Mouse (Mus musculus) limb, embryonic 13.5 days (tissue): ENCODE results near the gene Egf. TPM values are rescaled to one million over a fixed set of nuclear protein-coding genes. Genes with fewer than 3 reads are reported as not detected.

Experiments used
- ATAC-seq: fragments of 200-750 bp; cut with Nextera tagmentation; 2 replicates; pipeline ENCODE4 v1.8.0; 2017; ENCODE audit warnings: low read depth, moderate number of reproducible peaks, moderate TSS enrichment; ENCODE audit not compliant: low FRiP score
- H3K27ac ChIP-seq: fragments of 300-500 bp; sonication (generic); 2 replicates; pipeline ENCODE4 v1.5.1; 2015; ENCODE audit warnings: inconsistent platforms, mild to moderate bottlenecking, moderate library complexity
- H3K27me3 ChIP-seq: fragments of 300-500 bp; sonication (generic); 2 replicates; pipeline ENCODE4 v1.6.1; 2015; ENCODE audit warnings: mild to moderate bottlenecking, inconsistent platforms
- H3K36me3 ChIP-seq: fragments of 300-500 bp; sonication (generic); 2 replicates; pipeline ENCODE4 v1.6.1; 2015; ENCODE audit warnings: inconsistent platforms, mild to moderate bottlenecking, moderate library complexity
- H3K4me1 ChIP-seq: fragments of 300-500 bp; sonication (generic); 2 replicates; pipeline ENCODE4 v1.6.1; 2015; ENCODE audit warnings: inconsistent platforms
- H3K4me2 ChIP-seq: fragments of 300-500 bp; sonication (generic); replicated peaks from 2 replicates; pipeline ENCODE4 v1.6.1; 2015; ENCODE audit warnings: inconsistent platforms, mild to moderate bottlenecking, moderate library complexity
- H3K4me3 ChIP-seq: fragments of 300-500 bp; sonication (generic); 2 replicates; pipeline ENCODE4 v1.5.1; 2015; ENCODE audit warnings: moderate library complexity, mild to moderate bottlenecking, inconsistent platforms
- H3K9ac ChIP-seq: fragments of 300-500 bp; sonication (generic); 2 replicates; pipeline ENCODE4 v1.6.1; 2015; ENCODE audit warnings: mild to moderate bottlenecking, inconsistent platforms
- H3K9me3 ChIP-seq: fragments of 300-500 bp; sonication (generic); 2 replicates; pipeline ENCODE4 v1.6.1; 2016; ENCODE audit warnings: inconsistent platforms
- WGBS: fragments of 180-500 bp; shearing (Covaris S2); methylation state at CpG from one replicate; pipeline ENCODE4 v1.1.7; 2015; 5-methylcytosine and 5-hydroxymethylcytosine counted together
- polyA plus RNA-seq: library from polyadenylated mRNA; unstranded; fragments of >200 nt; fragmentation: Nextera tagmentation; extraction: Ambion mirVana; gene quantifications from 2 replicates; pipeline ENCODE4 v1.2.1, GENCODE M21; 2015

Gene Egf
- polyA plus RNA-seq, 1 experiment from 2014 or later, result 1.8 TPM

DNA sequence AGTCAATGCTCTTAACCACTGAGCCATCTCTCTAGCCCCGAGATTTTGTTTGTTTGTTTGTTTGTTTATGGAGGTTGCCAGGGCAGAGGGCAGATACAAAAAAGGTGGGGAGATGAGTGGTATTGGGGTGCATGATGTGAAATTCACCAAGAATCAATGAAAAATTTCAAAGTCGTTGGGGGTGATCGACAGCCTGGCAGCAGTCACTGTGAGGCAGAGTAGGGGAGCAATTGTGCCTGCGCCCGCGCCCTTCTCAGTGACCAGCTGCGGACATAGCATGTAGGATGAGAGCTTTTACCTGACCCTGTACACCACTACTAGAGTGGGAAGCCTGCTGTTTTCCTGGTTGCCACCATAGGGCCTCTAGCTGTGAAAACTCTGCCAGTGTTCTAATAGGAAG lies 79.2 kb downstream of the Egf start:
- no peaks in the 10 kb centered on the region for H3K4me1 ChIP-seq
- no peak overlapping the region for H3K9ac ChIP-seq
- no peak overlapping the region for H3K4me3 ChIP-seq
- ATAC-seq, result no peak
- H3K9me3 ChIP-seq, result no peaks in the 10 kb centered on the region
- H3K36me3 ChIP-seq, result no peaks in the 10 kb centered on the region
- no peak overlapping the region for H3K4me2 ChIP-seq
- H3K27me3 ChIP-seq, result no peaks in the 10 kb centered on the region
- H3K27ac ChIP-seq, result no peak overlapping the region
- 93% methylated on average over 7 of the region's 7 CpGs for WGBS

DNA sequence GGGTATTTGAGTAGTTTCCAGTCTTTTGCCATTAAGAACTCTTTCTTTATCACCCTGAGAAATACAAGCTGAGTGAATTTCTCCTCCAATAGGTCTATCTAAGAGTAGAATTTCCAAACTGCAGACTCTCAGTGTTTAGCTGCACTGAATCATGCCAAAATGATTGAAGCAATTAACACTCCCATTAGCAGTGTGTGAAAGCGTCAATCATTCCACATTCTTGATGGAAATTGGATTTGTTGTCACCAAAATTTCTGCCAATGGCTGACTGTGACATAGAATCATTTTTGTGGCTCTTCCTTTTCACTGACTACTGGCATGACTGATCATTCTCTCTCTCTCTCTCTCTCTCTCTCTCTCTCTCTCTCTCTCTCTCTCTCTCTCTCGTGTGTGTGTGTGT lies 91.2 kb downstream of the Egf start:
- H3K4me1 ChIP-seq, result 0 out of 2 replicates have a peak, but pooled peaks cover 3% of the 10 kb centered on the region
- H3K27ac ChIP-seq, result no peak overlapping the region
- no peaks in the 10 kb centered on the region for H3K36me3 ChIP-seq
- H3K4me2 ChIP-seq, result no peak overlapping the region
- no peak for ATAC-seq
- no peak overlapping the region for H3K9ac ChIP-seq
- 59% methylated on average over 2 of the region's 2 CpGs for WGBS
- no peak overlapping the region for H3K4me3 ChIP-seq
- peaks cover 3% of the 10 kb centered on the region; the same call in 1 of the 2 replicates for H3K9me3 ChIP-seq
- no peaks in the 10 kb centered on the region for H3K27me3 ChIP-seq

DNA sequence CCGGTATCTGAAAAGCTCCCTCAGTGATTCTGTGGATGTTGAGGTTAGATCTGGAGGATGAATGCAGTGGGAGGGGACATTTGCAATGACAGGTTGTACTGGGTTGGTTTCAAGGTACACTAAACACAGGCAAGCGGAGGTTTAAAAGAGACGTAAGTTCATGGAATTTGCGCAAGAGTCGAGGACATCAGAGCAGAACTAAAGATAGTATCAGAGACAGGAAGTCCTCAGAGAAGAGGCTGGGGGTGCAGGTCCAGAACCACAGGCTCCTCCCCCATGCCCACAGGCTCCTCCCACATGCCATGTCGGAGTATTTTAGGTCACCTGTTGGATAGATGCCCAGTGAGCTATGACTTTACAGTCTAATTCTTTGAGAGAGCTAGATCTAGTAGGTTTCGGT lies 96.3 kb downstream of the Egf start:
- H3K27ac ChIP-seq, result no peak overlapping the region
- H3K4me3 ChIP-seq, result no peak overlapping the region
- no peaks in the 10 kb centered on the region for H3K36me3 ChIP-seq
- no peaks in the 10 kb centered on the region for H3K27me3 ChIP-seq
- H3K4me1 ChIP-seq, result 0 out of 2 replicates have a peak, but pooled peaks cover 3% of the 10 kb centered on the region
- 90% methylated on average over 7 of the region's 7 CpGs for WGBS
- no peak overlapping the region for H3K4me2 ChIP-seq
- no peak overlapping the region for H3K9ac ChIP-seq
- ATAC-seq, result no peak
- H3K9me3 ChIP-seq, result no peaks in the 10 kb centered on the region

DNA sequence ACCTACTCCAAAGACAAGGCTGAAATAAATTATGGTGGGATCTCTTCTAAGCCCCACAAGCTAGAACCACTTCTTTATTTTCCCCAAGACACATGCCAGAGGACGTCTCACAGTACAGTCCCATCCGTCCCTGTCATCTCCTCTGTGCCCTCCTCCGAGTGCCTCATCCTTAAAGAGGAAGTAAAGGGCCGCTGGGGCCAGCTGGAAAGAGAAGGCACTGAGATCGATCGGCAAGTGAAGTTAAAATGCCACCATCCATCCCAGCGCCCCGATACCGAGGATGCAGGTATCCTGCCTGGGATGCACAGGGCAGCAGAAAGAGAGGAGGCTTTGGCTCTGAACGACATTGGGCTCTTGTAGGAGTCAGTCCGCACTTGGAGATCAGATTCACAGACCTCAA lies 97.3 kb downstream of the Egf start:
- Histone ChIP-seq H3K9me3 (no peaks in the 10 kb centered on the region), H3K4me3 (no peak overlapping the region), H3K9ac (no peak overlapping the region), H3K4me2 (no peak overlapping the region), H3K36me3 (no peaks in the 10 kb centered on the region), H3K27me3 (no peaks in the 10 kb centered on the region), H3K27ac (no peak overlapping the region), H3K4me1 (0 out of 2 replicates have a peak, but pooled peaks cover 3% of the 10 kb centered on the region)
- 85% methylated on average over 11 of the region's 11 CpGs for WGBS
- no peak for ATAC-seq

DNA sequence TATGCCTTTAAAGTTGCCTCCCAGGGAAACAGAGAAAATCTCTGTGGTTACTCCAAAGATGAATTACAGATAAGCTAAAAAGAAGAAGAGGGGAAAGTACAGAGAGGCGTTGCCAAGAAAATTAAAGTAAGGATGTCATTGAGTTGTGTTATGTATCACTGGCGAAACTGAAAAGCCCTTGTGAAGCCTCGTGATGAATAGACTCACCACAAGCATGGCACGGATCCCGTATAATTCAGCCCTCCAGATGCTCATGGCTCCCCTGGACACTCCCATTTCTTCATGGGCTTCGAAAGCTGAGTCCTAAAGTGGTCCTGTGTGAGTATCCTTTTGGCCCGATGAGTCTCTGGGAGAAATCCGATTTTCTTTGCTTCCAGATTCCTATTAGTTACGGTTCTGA lies 97.9 kb downstream of the Egf start:
- 89% methylated on average over 9 of the region's 9 CpGs for WGBS
- Histone ChIP-seq H3K4me2 (no peak overlapping the region), H3K4me3 (no peak overlapping the region), H3K9me3 (no peaks in the 10 kb centered on the region), H3K9ac (no peak overlapping the region), H3K36me3 (no peaks in the 10 kb centered on the region), H3K27me3 (no peaks in the 10 kb centered on the region), H3K27ac (no peak overlapping the region), H3K4me1 (0 out of 2 replicates have a peak, but pooled peaks cover 3% of the 10 kb centered on the region)
- ATAC-seq, result no peak

DNA sequence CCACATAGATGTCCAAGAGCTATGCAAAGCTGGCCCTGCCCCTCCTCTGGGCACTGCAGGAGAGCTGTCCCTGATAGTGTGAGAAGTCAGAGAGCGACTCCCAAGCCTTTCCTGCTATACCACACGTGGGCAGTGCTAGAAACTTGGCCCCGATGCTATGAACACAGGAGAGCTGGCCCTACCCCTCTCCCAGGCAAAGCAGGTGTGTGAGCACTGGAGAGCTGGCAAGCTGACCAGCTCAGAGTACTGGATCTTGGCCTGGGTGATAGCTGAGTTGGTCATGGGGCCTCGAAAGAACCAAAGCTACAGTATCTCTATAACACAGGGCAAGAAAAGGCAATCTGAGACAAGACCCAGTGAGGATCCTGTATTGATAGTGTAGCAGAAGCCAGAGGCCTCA lies 98.6 kb downstream of the Egf start:
- Histone ChIP-seq H3K27ac (no peak overlapping the region), H3K9me3 (no peaks in the 10 kb centered on the region), H3K4me3 (no peak overlapping the region), H3K27me3 (no peaks in the 10 kb centered on the region), H3K9ac (no peak overlapping the region), H3K4me2 (no peak overlapping the region), H3K36me3 (no peaks in the 10 kb centered on the region), H3K4me1 (0 out of 2 replicates have a peak, but pooled peaks cover 3% of the 10 kb centered on the region)
- no peak for ATAC-seq
- WGBS, result 68% methylated on average over 4 of the region's 4 CpGs

DNA sequence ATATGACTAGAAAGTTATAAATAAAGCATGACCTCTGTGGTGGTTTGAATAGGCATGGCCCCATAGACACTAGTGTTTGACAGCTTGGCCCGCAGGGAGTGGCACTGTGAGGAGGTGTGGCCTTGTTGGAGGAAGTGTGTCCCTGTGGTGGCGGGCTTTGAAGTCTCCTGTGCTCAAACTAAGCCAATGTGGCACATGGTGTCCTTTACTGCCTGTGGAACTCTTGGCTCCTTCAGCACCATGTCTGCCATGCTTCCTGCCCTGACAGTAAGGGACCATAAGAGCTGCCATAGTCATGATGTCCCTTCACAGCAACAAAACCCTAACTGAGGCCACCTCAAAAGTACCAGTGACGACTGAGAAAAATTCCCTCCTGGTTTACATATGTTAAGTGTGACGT lies 102.6 kb downstream of the Egf start:
- H3K4me1 ChIP-seq, result peaks cover 29% of the 10 kb centered on the region
- no peak overlapping the region for H3K27ac ChIP-seq
- WGBS, result 84% methylated on average over 4 of the region's 4 CpGs
- H3K36me3 ChIP-seq, result no peaks in the 10 kb centered on the region
- ATAC-seq, result no peak
- H3K9me3 ChIP-seq, result no peaks in the 10 kb centered on the region
- no peak overlapping the region for H3K9ac ChIP-seq
- H3K27me3 ChIP-seq, result no peaks in the 10 kb centered on the region
- no peak overlapping the region for H3K4me3 ChIP-seq
- H3K4me2 ChIP-seq, result no peak overlapping the region

DNA sequence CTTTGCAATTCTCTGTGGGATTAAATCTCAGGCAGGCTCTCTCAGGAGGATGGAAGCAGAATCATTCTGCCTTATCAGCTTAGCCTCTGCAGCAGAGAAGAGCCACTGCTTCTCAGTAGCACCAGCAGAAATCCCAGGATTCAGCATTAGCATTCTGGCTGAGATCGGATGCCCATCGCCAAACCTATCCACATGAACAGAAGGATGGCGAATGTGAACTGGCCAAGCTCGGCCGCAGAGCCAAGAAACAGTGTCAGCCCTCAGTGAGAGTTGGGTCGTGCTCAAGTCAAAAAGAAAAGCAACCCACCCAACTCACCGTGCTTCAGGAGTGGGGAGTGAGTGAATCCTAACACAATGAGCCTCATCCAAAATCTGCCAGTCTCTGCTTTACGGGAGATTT lies 103.4 kb downstream of the Egf start:
- H3K9ac ChIP-seq, result no peak overlapping the region
- no peak overlapping the region for H3K4me2 ChIP-seq
- no peak overlapping the region for H3K4me3 ChIP-seq
- H3K27me3 ChIP-seq, result no peaks in the 10 kb centered on the region
- no peaks in the 10 kb centered on the region for H3K9me3 ChIP-seq
- no peaks in the 10 kb centered on the region for H3K36me3 ChIP-seq
- 94% methylated on average over 8 of the region's 8 CpGs for WGBS
- H3K27ac ChIP-seq, result no peak overlapping the region
- H3K4me1 ChIP-seq, result peaks cover 37% of the 10 kb centered on the region
- ATAC-seq, result no peak

DNA sequence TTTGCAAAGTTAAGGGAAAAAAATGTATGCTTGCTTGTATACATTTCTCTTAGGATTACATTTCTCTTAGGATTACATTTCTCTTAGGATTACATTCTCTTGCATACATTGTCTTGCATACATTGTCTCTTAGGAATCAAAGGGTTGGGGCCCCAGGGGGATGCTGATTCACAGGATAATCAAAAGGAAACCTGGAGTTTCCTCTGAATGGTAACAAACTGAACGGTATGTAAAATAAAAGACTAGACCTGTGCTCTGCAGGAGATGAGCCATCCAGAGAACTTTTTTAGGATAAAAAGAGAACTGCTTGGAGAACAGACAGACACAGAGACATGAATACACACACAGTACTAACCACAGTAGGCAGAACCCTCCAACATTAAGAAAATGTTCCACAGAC lies 104.2 kb downstream of the Egf start:
- H3K9me3 ChIP-seq, result no peaks in the 10 kb centered on the region
- H3K9ac ChIP-seq, result no peak overlapping the region
- no peaks in the 10 kb centered on the region for H3K36me3 ChIP-seq
- peaks cover 45% of the 10 kb centered on the region for H3K4me1 ChIP-seq
- no peak for ATAC-seq
- no peak overlapping the region for H3K4me2 ChIP-seq
- 45% methylated on average over 1 of the region's 1 CpGs for WGBS
- H3K27me3 ChIP-seq, result no peaks in the 10 kb centered on the region
- no peak overlapping the region for H3K4me3 ChIP-seq
- no peak overlapping the region for H3K27ac ChIP-seq

DNA sequence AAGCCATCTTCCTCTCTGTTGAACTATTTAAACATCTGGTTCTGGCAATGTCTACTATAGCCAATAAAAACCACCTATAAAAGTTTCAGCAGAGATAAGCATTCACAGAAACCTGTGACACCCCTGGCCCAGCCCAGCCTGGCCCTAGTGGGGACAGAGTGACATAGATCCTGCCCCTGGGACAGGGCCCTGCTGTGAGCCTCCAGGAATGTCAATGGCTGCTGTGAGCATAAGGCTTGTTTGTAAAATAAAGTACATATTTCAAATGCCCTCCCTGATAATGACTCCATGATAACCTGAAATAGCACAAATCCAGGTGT lies 104.9 kb downstream of the Egf start:
- Histone ChIP-seq H3K27me3 (no peaks in the 10 kb centered on the region), H3K4me1 (peaks cover 52% of the 10 kb centered on the region), H3K9me3 (no peaks in the 10 kb centered on the region), H3K4me3 (no peak overlapping the region), H3K4me2 (no peak overlapping the region), H3K27ac (no peak overlapping the region; the same call in 1 of the 2 replicates), H3K9ac (no peak overlapping the region), H3K36me3 (no peaks in the 10 kb centered on the region)
- ATAC-seq, result peak; percentile 49; the same call in 1 of the 2 replicates

DNA sequence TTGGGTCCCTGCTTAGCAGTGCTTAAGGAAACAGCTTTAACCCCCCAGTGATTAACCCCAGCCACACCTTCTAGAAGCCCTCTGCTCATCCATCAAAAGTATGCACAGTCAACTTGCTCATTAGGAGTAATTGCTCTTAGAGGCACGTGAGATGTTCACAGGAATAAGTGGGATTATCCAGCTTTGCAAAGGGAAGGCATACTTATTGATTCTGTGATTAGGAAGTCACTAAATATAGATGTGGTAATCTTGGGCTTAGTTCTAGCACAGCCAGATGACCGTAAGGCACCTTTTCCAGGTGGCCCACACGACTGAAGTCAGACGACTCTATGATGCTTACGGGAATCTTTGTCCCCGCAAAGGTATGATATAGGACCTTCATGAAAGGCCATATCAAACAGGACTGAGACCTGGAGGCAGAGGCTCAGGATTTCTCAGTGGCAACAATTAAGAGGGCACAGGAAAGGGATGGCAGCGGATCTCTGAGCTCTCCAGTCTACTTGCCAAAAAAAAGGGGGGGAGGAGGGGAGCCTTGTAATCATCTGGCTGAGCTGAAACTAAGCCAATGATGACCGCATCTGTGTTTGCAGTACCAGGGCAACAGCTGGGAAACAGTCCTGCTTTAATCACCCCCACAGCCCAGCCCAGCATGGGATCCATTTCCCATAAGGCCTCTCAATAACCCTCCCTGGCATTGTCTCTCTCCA lies 105.4 kb downstream of the Egf start:
- H3K9ac ChIP-seq, result no peak overlapping the region
- H3K4me1 ChIP-seq, result peaks cover 53% of the 10 kb centered on the region
- no peaks in the 10 kb centered on the region for H3K36me3 ChIP-seq
- H3K4me3 ChIP-seq, result no peak overlapping the region
- H3K9me3 ChIP-seq, result no peaks in the 10 kb centered on the region
- peak; percentile 38; the same call in 1 of the 2 replicates for ATAC-seq
- no peak overlapping the region for H3K27ac ChIP-seq
- WGBS, result 51% methylated on average over 8 of the region's 8 CpGs
- no peak overlapping the region for H3K4me2 ChIP-seq
- H3K27me3 ChIP-seq, result no peaks in the 10 kb centered on the region

DNA sequence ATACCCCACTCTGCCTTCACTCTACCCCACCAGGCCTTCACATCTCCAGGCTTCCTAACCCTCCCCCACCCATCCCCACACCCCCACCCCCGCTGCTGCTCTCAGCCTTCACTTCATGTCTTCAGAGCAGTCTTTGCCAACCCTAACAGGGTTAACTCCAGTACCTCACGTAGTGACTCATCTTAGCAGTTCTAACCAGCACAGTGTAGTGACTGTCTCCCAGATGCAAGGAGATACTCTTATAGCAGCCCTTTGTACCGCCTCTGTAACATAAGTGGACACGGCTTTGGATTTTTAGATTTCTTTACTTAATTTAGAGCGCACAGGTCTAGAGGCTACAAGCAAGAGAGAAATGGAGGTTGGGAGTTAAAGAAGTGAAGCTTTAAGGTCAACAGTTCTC lies 106.5 kb downstream of the Egf start:
- Histone ChIP-seq H3K36me3 (no peaks in the 10 kb centered on the region), H3K9me3 (no peaks in the 10 kb centered on the region), H3K27ac (no peak overlapping the region), H3K4me1 (peaks cover 53% of the 10 kb centered on the region), H3K9ac (no peak overlapping the region), H3K4me3 (no peak overlapping the region), H3K4me2 (no peak overlapping the region), H3K27me3 (no peaks in the 10 kb centered on the region)
- WGBS, result 77% methylated on average over 5 of the region's 5 CpGs
- ATAC-seq, result no peak

DNA sequence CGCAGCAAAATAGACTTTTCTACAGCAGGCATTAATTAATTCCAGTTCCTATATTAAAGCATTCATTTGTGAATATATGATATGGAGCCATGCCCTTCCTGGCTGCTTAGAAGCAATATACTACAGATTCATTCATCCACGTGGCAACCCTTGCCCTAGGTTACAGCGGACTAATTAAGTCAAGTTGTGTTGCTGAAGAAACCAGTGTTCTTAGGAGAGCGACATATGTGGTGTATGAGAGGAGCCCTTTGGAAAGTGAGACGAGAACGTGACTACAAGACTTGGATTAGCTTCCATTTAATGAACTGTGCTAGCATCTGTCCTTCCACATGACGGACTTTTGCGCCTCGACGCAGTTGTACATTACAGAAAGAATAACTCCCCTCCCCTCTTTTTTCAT lies 107.8 kb downstream of the Egf start:
- H3K4me1 ChIP-seq, result peaks cover 53% of the 10 kb centered on the region
- peak; percentile 41; the same call in 1 of the 2 replicates for ATAC-seq
- H3K27me3 ChIP-seq, result no peaks in the 10 kb centered on the region
- H3K4me3 ChIP-seq, result no peak overlapping the region
- no peaks in the 10 kb centered on the region for H3K9me3 ChIP-seq
- 59% methylated on average over 10 of the region's 10 CpGs for WGBS
- H3K27ac ChIP-seq, result no peak overlapping the region
- no peaks in the 10 kb centered on the region for H3K36me3 ChIP-seq
- peak overlapping the region; percentile 19; the same call in 1 of the 2 replicates for H3K4me2 ChIP-seq
- H3K9ac ChIP-seq, result no peak overlapping the region
